Mouse (Mus musculus): ENCODE measurements around the gene Tpbg.
"Not testable (repeated sequence)": the region's sequence is repeated elsewhere in the genome, so short reads cannot be mapped to it uniquely, and the experiment has no call there.

Gene Tpbg

DNA sequence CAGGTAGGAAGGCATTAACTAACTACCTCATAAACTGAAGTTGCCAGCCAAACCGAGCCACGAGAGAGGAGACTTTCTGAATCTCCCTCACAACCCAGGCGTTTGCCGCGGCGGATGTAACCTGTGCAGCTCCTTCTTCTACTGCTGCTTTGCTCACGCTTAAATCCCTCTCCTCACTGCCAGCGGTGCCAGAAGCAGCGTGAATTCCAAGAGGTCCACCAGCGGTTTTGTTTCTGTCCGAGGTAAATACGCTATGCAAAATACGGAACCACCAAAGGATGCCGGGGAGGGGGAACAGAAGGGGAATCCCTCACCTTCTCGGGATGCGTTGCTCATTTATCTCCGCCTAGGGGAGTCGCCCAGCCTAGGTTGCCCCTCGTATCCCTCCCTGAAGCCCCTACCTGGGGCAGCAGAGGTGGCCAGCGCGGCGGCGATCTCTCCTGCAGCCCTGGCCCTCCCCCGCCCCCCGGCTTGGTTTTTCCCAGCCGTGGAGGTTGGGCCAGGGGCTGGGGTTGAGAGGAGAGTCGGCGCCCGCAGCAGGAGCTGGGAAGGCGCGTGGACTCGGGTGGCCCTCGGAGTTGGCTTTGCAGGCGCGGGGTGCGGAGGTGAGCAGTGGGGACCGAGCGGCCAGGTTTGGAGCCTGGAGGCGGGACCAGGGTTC is at the start of gene Tpbg:
Tpbg (plus strand) TSS at position 30 of the 661 bp plus-strand sequence.
- peak; percentile 80 for DNase-seq (ENCODE audit: inconsistent ontology term)

DNA sequence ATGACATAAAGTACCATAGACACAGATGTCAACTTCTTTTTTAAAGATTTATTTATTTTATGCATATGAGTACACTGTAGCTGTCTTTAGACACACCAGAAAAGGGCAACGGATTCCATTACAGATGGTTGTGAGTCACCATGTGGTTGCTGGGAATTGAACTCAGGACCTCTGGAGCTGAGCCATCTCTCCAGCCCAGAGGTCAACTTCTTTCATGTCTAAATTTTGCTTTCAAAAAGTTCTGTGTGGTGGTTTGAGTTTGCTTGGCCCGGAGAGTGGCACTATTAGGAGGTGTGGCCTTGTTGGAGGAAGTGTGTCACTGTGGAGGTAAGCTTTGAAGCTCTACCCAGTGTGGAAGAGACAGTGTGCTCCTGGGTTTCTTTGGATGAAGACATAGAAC is 40.2 kb upstream of the Tpbg start:
- not testable (repeated sequence) for DNase-seq (ENCODE audit: inconsistent ontology term)

DNA sequence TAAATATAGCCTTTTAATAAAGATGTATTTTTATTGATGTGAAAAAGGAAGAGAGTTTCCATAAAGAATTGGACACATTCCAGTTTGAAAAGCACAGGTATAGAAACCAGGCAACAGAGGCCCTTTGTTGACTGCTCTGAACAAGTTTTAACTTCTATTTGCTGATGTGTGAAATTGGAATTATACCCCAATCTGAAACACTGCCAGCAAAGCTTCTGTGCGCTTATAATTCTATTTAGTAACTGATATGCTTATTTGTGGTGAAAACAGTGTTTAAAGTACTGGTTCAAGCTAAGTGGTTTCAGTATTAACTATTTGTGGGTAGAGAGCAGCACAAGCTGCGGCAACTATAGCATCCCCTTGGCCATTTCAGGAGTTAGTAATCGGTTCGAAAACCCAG is 39.6 kb upstream of the Tpbg start:
- no peak for DNase-seq (ENCODE audit: inconsistent ontology term)

DNA sequence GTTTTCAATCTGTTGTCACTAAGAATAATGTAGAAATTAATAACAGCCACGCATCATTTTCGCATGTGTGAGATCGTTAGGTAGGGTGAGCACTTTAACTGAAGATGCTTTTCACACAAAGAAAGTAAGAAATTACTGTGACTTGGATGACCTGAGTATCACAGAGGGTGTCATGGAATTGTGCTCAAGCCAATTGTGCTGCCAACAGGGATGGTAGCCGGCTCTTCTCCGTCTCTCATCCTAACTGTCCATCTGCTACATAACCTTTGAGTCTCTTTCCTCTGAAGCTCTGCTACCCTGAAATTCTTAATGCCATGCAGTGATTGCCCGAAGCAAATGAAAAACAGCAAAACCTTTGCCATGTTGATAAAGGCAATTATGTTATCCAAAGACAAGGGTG is 35.8 kb upstream of the Tpbg start:
- no peak for DNase-seq (ENCODE audit: inconsistent ontology term)

DNA sequence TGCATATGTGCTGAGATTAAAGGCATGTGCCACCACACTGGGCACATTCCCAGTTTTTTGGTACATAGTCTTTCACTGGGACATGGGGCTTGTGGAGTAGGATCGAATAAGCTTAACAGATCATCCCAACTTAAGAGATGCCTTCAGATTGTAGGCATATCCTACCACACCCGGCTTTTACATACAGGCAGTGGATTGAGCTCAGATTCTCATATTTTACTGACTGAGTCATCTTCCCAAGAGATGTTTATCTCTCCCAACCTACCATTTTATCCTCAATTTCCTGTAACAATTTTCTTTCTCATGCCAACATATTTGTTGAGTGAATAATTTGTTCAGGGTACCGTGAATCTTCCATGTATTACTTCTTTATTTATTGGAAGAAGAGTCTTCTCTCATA is 32.9 kb upstream of the Tpbg start:
- DNase-seq (ENCODE audit: inconsistent ontology term), result peak; percentile 24

DNA sequence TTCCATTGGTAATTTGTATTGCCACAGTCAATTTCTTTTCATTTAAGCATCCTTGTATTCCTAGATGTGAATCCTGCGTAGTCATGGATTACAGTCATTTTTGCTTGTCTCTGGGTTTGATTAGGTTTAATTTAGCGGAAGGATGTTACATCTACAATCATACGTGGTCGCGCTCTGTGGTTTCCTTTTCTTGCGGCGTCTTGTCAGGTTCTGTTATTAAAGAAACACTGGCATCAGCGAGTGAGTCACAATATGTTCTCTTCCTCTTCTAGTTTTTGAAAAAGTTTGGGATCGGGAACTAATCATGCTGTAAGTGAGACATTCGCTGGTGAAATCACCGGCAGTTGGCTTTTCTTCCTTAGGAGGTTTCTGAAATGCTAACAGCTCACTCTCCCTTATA is 21.4 kb upstream of the Tpbg start:
- no peak for DNase-seq (ENCODE audit: inconsistent ontology term)

DNA sequence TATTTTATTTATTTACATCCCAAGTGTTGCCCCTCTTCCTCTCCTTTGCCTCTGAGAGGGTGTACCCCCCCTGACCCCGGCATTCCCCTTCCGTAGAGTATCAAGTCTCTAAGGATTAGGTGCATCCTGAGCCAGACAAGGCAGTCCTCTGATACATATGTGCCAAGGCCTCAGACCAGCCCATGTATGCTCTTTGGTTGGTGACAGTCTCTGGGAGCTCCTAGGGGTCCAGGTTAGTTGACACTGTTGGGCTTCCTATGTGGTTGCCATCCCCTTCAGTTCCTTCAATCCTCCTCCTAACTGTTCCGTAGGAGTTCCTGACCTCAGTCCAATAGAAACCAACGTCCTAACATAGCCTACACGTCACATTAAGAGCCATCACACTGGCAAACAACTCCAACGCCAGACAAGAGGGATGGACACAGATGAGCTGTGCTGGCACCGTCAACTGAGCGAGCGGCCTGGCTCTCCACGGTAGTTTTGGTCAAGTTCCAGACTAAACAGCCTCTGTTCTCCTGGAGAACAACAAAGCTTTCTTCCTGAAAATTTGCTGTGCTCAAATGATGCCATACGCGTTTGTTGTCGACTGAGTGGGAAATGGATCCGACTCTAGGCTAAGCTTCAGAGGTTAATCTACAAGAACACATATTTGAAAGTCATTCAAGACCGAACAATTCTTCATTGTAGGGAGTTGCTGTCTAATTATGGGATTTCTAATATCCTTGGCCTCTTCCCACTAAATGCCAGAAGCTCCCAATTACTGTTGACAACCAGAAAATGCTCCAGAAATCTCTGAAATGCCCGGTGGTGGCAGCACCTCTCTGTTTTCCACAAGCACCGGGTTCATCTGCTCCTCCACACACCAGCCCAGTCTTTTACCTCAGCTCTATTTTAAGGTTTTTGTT is 6.4 kb upstream of the Tpbg start:
- peak; percentile 98 for DNase-seq (ENCODE audit: inconsistent ontology term)

DNA sequence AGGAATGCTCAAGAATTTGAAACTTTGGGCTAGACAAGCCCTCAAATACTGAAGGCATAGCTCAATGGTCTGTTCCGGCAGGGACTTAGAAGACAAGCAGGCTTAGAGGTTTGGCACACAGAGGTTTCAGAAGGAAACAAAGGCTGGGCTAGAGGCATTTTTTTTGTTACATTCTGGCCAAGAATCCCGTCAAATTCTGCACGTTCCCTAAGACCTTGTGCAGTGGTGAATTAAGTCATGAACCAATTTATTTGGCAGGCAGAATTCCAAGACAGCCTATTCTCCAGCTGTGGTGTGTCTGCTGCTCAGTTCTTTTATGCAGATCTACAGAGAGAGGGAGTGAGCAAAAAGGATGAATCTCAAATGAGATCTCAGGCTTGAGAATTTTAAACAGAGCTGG is 2.6 kb upstream of the Tpbg start:
- DNase-seq (ENCODE audit: inconsistent ontology term), result peak; percentile 55

DNA sequence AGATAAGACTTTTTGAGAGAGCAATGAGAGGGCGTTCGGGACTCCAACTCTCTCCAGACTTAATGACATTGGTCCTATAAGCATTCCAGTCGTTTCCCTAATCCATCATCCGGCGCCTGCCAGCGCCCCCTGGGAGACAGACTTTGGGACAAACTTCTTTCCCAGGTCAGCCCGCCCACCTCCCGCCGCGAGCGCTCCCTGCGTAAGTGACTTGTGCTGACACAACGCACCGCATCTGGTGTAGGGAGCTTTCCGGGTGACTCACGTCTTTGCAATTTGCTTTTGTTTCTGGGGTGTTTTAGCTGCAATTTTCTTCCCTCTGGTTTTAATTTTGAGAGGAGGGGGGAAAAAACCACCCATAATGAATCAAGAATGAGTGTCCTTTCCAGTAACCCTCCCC is 289 bp upstream of the Tpbg start:
- peak; percentile 77 for DNase-seq (ENCODE audit: inconsistent ontology term)

DNA sequence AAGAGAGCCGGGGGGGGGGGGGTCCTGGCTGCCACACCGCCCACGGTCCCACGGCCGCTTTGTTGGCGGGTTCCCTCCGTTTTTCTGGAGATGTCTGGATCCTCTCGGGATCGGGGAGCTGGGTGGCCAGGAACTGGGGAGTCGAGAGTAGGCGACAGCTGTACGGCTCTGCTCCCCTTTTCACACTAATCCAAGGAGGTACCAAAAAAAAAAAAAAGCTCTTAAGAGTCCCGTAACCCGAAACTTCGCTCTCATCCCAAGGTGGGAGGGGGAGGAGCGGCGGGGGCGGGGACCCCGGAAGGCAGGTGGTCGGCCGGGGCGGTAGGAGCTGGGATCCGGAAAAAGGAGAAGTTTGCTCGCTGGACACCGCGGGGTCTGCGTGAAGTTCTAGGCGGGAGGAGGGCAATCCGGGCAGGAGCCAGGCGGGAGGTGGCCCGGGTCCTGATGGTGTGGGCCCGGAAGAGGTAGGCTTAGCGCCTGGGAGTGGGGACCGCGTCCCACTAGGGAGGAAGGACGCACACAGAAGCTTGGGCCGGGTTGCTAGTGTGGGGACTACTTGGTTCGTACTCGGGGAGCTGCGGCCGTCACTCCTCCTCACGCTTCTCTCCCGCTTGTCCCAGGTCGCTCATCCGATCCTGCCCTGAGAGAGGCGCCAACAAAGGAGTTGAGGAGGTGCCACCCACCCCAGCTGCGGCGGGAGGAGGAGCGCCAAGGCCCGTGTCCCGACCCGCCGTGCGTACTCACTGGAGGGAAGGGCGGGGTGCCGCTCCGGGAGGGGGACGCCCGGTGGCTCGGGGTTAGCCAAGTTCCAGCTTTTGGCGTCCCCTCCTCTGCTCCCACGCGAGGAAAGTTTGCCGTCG is 1.1 kb downstream of the Tpbg start:
- peak; percentile 82 for DNase-seq (ENCODE audit: inconsistent ontology term)

DNA sequence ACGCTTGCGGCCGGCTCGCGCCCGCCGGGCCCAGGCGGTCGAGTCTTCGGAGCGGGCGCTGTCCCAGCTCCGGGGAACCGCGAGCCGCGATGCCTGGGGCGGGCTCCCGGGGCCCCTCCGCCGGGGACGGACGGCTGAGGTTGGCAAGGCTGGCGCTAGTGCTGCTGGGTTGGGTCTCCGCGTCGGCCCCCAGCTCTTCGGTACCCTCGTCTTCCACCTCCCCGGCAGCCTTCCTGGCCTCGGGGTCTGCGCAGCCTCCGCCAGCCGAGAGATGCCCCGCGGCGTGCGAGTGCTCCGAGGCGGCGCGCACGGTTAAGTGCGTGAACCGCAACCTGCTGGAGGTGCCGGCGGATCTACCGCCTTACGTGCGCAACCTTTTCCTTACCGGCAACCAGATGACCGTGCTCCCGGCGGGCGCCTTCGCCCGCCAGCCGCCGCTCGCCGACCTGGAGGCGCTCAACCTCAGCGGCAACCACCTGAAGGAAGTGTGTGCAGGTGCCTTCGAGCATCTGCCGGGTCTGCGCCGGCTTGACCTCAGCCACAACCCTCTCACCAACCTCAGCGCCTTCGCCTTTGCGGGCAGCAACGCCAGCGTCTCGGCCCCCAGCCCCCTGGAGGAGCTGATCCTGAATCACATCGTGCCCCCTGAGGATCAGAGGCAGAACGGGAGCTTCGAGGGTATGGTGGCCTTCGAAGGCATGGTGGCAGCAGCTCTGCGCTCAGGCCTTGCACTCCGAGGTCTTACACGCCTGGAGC is 1.9 kb downstream of the Tpbg start:
- DNase-seq (ENCODE audit: inconsistent ontology term), result no peak

DNA sequence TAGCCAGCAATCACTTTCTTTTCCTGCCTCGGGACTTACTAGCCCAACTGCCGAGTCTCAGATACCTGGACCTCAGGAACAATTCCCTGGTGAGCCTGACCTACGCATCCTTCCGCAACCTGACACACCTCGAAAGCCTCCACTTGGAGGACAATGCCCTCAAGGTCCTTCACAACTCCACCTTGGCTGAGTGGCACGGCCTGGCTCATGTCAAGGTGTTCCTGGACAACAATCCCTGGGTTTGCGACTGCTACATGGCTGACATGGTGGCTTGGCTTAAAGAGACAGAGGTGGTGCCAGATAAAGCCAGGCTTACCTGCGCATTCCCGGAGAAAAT is 2.4 kb downstream of the Tpbg start:
- no peak for DNase-seq (ENCODE audit: inconsistent ontology term)

DNA sequence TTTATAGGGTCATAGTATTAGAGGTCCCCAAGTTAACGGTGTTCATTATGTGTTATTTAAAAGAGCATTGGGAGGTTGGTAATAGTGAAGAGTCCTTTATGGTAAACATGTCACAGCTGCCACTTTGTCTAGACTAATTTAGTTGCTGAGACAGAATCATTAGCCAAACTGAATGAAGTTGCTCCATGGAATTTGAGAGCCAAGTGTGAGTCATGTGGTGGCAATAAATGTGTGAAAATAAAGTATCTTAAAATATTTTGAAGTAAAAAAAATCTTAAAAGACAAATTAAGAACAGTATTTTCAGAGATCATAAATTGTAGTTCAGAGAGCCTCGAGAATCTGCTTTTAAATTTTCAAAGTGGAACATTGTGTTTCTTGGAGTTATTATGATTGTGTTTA is 4.0 kb downstream of the Tpbg start:
- peak; percentile 57 for DNase-seq (ENCODE audit: inconsistent ontology term)

DNA sequence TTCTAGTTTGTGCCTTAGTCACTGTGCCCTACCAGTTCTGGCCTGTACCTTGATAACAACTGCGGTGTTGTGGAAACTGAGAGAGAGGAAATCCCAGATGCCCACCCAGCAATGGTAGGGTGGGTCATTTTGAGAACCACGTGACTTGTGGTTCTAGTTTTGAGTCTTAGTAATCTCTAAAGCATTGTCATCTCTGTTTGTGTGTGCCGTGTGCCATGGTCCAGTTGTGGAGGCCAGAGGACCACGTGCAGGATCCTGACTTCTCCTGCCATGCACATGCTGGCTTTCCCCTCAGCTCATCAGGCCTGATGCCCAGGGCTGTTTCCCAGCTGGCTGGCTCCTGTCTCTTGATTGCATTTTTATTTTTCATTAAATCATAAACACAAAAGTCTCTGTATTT is 12.6 kb downstream of the Tpbg start:
- DNase-seq (ENCODE audit: inconsistent ontology term), result no peak

DNA sequence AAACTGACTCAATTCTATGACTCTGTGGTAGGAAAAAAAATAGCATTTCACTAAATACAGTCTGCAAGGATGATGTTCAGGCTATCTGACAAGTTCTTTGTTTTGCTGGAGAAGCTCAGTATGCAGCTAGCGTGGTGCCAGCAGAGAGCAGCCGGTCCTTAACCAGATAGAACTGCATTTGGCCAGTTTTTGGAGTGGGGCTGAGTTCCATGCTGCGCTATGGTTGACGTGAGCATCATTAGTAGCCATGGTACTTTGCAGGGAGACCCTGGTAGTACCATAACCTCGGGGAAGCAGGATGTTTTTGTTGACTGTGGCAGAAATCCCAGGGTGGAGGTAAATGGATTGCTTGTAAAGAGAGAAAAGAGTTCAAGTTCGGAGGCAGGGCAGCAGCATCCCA is 14.3 kb downstream of the Tpbg start:
- peak; percentile 77 for DNase-seq (ENCODE audit: inconsistent ontology term)

DNA sequence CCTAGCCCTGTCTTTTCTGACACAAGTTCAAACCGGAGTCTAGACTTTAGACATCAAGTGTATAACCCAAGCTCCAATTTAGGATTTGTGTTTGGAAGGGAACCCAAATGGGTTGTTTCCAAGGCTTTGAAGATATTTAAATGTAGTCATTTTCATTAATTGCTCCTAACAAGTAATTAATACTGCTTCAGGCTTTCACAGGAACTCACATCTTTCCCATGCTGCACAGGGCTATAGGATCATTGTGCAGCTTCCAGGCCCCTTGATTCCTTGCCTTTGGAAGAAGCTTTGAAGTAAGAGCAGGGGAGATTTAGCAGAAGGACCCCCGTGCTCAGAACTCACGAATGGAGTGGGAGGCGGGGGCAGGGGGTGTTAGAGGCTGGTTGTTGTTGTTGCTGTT is 18.9 kb downstream of the Tpbg start:
- DNase-seq (ENCODE audit: inconsistent ontology term), result no peak

DNA sequence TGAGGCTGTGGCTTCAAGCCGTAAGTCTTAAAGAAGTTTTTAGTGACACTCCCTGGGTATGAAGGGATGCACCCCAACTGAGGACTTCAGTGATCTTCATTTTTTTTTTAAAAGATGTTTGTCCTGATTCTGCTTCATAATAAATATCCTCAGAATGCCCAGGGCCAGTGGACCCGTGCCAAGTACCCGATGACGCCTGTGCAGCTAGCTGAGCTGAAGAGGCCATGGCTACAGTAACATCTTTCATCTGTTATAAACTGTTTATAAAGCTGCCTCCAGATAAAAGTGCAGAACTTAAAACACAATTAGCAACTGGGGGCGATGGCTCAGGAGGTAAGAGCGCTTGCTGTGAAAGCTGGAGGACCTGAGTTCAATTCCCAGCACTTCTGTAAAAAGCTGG is 20.4 kb downstream of the Tpbg start:
- no peak for DNase-seq (ENCODE audit: inconsistent ontology term)

DNA sequence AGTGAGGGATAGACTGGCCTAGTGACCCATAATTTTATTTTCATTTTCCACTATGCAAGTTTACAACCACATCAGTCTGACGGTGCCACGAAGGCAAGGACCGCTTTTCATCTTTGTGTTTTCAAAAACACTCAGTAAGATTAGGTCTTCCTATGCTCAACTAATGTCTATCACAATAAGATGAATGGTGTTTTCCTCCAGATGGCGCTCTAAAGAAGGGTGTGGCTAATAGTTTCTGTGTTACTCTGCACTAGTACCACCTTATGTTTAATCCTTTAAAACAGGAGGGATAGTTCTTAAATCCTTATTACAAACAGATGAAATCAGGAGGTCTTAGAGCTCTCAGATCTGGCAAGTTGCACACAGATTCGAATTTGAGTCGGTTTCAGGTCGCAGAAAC is 30.7 kb downstream of the Tpbg start:
- DNase-seq (ENCODE audit: inconsistent ontology term), result no peak

DNA sequence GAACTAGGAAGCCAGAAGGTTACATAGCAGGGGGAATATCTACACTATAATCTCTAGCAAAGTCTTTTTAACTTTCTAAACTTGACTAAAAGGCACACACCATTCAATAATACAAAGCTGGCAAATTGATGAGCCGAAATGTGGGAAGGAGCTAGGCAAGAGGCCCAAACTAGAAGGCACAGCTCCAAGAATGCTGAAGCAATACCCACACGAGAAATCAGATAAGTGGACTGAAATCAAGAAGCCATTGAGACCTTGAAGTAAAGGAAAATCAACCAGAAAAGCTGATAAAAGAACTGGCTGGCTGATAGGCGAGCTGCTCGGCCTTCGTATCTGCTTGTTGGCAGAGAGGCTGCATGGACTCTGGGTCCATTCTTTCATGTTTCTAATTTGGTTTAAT is 51.5 kb downstream of the Tpbg start:
- DNase-seq (ENCODE audit: inconsistent ontology term), result peak; percentile 18

Data from Muller cell, postnatal 12 days (primary cell).